Mouse (Mus musculus) embryonic facial prominence, embryonic 11.5 days (tissue): ENCODE measurements around the gene Nek7. TPM values are rescaled to one million over a fixed set of nuclear protein-coding genes. Genes with fewer than 3 reads are reported as not detected.

Source experiments
- ATAC-seq: fragments of 200-750 bp; cut with Nextera tagmentation; replicated peaks from 2 replicates; pipeline ENCODE4 v1.8.0; 2017; ENCODE audit warnings: low read depth; ENCODE audit not compliant: insufficient number of reproducible peaks, low FRiP score, low TSS enrichment
- DNase-seq: peaks from one replicate; pipeline ENCODE4 v3.0.0-alpha.2; 2015; ENCODE audit warnings: low spot score
- H3K27ac ChIP-seq: fragments of 300-500 bp; sonication (generic); replicated peaks from 2 replicates; pipeline ENCODE4 v1.5.1; 2014; ENCODE audit warnings: mild to moderate bottlenecking, low read depth, low read length, control low read depth
- H3K27me3 ChIP-seq: fragments of 300-500 bp; sonication (generic); 2 replicates; pipeline ENCODE4 v1.6.1; 2014; ENCODE audit warnings: mild to moderate bottlenecking, low read length, moderate library complexity, mixed read lengths; ENCODE audit not compliant: control insufficient read depth, insufficient read depth
- H3K36me3 ChIP-seq: fragments of 300-500 bp; sonication (generic); replicated peaks from 2 replicates; pipeline ENCODE4 v1.6.1; 2014; ENCODE audit warnings: low read depth, mild to moderate bottlenecking, low read length, moderate library complexity, mixed read lengths; ENCODE audit not compliant: control insufficient read depth, insufficient read depth
- H3K4me1 ChIP-seq: fragments of 300-500 bp; sonication (generic); 2 replicates; pipeline ENCODE4 v1.6.1; 2014; ENCODE audit warnings: low read length, mixed read lengths; ENCODE audit not compliant: control insufficient read depth, insufficient read depth
- H3K4me2 ChIP-seq: fragments of 300-500 bp; sonication (generic); 2 replicates; pipeline ENCODE4 v1.6.1; 2014; ENCODE audit warnings: low read depth, mild to moderate bottlenecking, control low read depth, low read length, moderate library complexity
- H3K4me3 ChIP-seq: fragments of 300-500 bp; sonication (generic); 2 replicates; pipeline ENCODE4 v1.5.1; 2014; ENCODE audit warnings: low read depth, low read length, control low read depth
- H3K9ac ChIP-seq: fragments of 300-500 bp; sonication (generic); replicated peaks from 2 replicates; pipeline ENCODE4 v1.6.1; 2014; ENCODE audit warnings: mild to moderate bottlenecking, control low read depth, low read length
- H3K9me3 ChIP-seq: fragments of 300-500 bp; sonication (generic); replicated peaks from 2 replicates; pipeline ENCODE4 v1.6.1; 2016; ENCODE audit warnings: mild to moderate bottlenecking, low read length, inconsistent platforms, mixed read lengths; ENCODE audit not compliant: control insufficient read depth
- WGBS: fragments of 180-500 bp; shearing (Covaris S2); extraction: QIAGEN DNeasy Blood & Tissue Kit; methylation state at CpG from one replicate; pipeline ENCODE4 v1.1.7; 2014; 5-methylcytosine and 5-hydroxymethylcytosine counted together
- polyA plus RNA-seq: library from polyadenylated mRNA; unstranded; fragments of >200 nt; fragmentation: Nextera tagmentation; extraction: Ambion mirVana; gene quantifications from 2 replicates; pipeline ENCODE4 v1.2.1, GENCODE M21; 2014

Nek7 gene
- polyA plus RNA-seq, 1 experiment from 2014 or later: 30.8 TPM

GRCm38 (mm10) chr1:138564677-138565076 lies 55.3 kb downstream of the Nek7 start:
- Histone ChIP-seq H3K4me2 (no peak overlapping the region), H3K36me3 (no peaks in the 10 kb centered on the region), H3K4me1 (no peaks in the 10 kb centered on the region), H3K4me3 (no peak overlapping the region), H3K9me3 (no peaks in the 10 kb centered on the region), H3K9ac (no peak overlapping the region), H3K27ac (no peak overlapping the region), H3K27me3 (no peaks in the 10 kb centered on the region)
- 95% methylated on average over 6 of the region's 6 CpGs for WGBS
- DNase-seq: no peak
- ATAC-seq: no peak

DNA sequence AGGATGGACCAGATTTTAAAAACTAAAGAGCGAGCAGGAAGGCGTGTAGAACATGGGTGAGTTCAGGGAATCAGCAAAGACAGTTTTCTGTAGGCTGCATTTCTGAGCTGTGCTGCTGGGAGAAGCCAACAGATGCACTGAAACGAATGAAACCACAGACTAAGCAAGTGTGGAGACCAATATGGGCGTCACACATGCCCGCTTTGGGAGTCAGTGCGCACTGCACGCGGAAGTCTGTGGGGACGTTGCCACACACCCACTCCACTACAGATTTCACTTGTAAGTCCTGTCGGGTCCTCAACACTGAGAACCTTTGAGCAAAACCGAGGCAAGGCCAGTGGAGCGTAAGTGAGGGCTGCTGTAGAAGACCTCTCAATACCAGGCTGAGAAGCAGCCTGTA lies 59.2 kb downstream of the Nek7 start:
- no peaks in the 10 kb centered on the region for H3K36me3 ChIP-seq
- DNase-seq (no peak), ATAC-seq (no peak)
- no peaks in the 10 kb centered on the region for H3K9me3 ChIP-seq
- no peaks in the 10 kb centered on the region for H3K27me3 ChIP-seq
- no peak overlapping the region for H3K9ac ChIP-seq
- no peaks in the 10 kb centered on the region for H3K4me1 ChIP-seq
- H3K27ac ChIP-seq: no peak overlapping the region
- H3K4me2 ChIP-seq: no peak overlapping the region
- no peak overlapping the region for H3K4me3 ChIP-seq
- WGBS: 90% methylated on average over 12 of the region's 12 CpGs

DNA sequence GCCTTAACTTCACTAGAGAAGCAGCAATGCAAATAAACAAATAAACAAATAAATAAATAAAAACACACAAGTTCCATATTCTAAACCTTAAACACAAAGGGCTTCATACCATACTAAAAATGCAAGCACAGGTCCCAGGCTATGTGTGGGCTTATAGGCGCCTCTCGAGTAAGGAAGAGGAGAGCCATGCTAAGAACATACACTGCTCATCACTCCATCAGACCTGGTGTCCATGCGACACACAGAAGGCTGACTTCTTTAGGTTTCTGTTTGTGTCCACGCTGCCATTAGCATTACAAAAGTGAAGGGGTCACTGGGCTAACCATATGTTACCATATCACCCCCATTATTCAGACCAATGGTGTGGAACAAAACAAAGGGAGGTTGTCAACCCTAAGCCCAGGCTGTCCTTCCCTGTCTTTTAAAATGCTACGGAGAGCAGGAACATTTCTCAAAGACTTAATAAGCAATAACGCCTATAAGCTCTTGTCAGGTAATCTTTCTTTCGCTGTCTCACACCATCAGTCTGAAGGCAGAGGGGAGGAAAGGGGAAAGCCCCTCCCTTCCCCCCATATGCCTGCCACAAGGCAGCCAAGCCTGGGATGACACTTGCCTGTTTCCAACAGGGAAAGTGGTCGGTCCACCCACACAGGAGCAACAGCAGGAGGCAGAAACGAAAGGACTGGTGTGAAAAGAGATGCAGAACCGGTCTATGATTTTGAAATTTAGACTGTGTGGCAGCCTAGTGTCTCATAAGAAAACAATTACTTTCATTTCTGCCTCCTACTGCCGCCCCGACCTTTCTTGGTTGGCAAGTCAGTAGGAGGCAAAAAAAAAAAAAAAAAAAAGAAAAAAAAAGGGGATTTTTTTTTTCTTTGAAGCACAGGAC lies 60.5 kb downstream of the Nek7 start:
- Histone ChIP-seq H3K36me3 (no peaks in the 10 kb centered on the region), H3K9ac (no peak overlapping the region), H3K4me1 (no peaks in the 10 kb centered on the region), H3K4me2 (no peak overlapping the region), H3K9me3 (no peaks in the 10 kb centered on the region), H3K27ac (no peak overlapping the region), H3K4me3 (no peak overlapping the region), H3K27me3 (no peaks in the 10 kb centered on the region)
- DNase-seq (no peak), ATAC-seq (peak; percentile 48)
- 50% methylated on average over 12 of the region's 12 CpGs for WGBS

DNA sequence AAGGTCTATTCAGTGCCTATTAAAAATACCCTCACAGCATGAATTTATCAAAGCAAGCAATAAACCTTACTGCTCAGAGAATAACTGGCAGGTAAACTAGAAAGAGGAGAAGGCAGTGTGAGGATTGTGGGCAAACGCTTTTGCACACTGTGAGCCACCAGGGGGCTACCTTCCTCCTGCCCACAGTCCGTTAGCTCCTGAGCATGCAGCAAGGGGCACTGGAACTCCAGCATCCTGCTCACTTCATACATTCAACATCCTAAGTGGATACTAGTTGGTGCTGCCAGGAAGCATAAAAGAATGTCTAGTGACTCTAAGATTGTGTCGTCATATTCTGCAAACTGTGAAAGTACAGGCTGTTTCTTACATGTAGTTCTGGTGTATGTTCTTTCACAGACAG lies 61.6 kb downstream of the Nek7 start:
- DNase-seq (no peak), ATAC-seq (no peak)
- no peak overlapping the region for H3K4me3 ChIP-seq
- no peak overlapping the region for H3K9ac ChIP-seq
- H3K4me2 ChIP-seq: no peak overlapping the region
- no peaks in the 10 kb centered on the region for H3K9me3 ChIP-seq
- no peaks in the 10 kb centered on the region for H3K36me3 ChIP-seq
- WGBS: 82% methylated on average over 3 of the region's 3 CpGs
- no peaks in the 10 kb centered on the region for H3K4me1 ChIP-seq
- no peak overlapping the region for H3K27ac ChIP-seq
- H3K27me3 ChIP-seq: no peaks in the 10 kb centered on the region

DNA sequence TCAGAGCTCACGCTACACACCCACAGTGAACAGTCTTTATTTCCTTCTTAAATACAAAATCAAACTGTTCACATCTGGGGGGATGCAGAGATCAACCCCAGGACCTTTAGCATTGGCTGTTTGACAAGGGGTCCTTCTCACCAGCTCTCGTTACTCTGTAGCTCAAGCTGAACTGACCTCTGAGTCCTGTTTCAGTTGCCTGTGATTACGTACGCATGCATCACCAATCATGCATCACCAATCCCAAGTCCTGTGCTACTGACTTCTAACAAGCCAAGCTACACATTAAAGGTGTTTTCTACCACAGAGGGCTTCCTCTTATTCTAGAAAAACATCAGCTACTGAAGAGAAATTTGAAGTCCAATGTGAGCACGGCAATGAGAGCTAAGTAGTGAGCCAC lies 65.0 kb downstream of the Nek7 start:
- WGBS: 82% methylated on average over 5 of the region's 5 CpGs
- no peaks in the 10 kb centered on the region for H3K36me3 ChIP-seq

DNA sequence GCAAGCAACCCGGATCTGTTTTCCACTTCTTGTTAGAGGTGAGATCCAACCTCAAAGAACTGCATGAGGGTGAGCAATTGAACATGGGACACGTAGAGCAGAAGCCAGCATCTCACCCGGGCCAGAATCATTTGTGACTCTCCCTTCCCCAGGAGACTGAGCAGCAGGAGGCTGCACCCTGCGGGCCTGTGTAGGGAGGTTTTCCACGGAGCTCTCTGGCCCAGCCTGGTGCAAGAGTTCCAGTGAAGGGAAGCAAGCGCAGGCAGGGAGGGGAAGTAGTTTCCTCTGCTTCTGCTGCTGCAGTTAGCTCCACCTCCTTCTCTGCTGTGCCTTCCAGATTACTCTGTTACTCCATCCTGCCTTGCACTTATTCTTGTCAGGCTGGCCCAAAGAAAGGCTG lies 69.8 kb downstream of the Nek7 start:
- Histone ChIP-seq H3K9ac (no peak overlapping the region), H3K4me2 (no peak overlapping the region), H3K27me3 (no peaks in the 10 kb centered on the region), H3K9me3 (no peaks in the 10 kb centered on the region), H3K4me3 (no peak overlapping the region), H3K4me1 (no peaks in the 10 kb centered on the region), H3K36me3 (no peaks in the 10 kb centered on the region), H3K27ac (no peak overlapping the region)
- ATAC-seq: no peak
- DNase-seq: no peak
- WGBS: 48% methylated on average over 6 of the region's 6 CpGs

More for the DNA sequence above, 65.0 kb downstream of the Nek7 start:
- Histone ChIP-seq H3K4me1 (no peaks in the 10 kb centered on the region), H3K27me3 (no peaks in the 10 kb centered on the region), H3K9me3 (no peaks in the 10 kb centered on the region), H3K27ac (no peak overlapping the region), H3K9ac (no peak overlapping the region), H3K4me3 (no peak overlapping the region), H3K4me2 (no peak overlapping the region)
- ATAC-seq (no peak), DNase-seq (no peak)

- Histone ChIP-seq H3K9ac (no peak overlapping the region), H3K4me1 (no peaks in the 10 kb centered on the region), H3K4me3 (no peak overlapping the region), H3K9me3 (no peaks in the 10 kb centered on the region), H3K36me3 (no peaks in the 10 kb centered on the region), H3K27me3 (no peaks in the 10 kb centered on the region), H3K27ac (no peak overlapping the region), H3K4me2 (no peak overlapping the region)
- DNase-seq: no peak
- ATAC-seq: no peak
- WGBS: 85% methylated on average over 1 of the region's 1 CpGs
Observed at GRCm38 (mm10) chr1:138542170-138542515, 77.8 kb downstream of the Nek7 start.

DNA sequence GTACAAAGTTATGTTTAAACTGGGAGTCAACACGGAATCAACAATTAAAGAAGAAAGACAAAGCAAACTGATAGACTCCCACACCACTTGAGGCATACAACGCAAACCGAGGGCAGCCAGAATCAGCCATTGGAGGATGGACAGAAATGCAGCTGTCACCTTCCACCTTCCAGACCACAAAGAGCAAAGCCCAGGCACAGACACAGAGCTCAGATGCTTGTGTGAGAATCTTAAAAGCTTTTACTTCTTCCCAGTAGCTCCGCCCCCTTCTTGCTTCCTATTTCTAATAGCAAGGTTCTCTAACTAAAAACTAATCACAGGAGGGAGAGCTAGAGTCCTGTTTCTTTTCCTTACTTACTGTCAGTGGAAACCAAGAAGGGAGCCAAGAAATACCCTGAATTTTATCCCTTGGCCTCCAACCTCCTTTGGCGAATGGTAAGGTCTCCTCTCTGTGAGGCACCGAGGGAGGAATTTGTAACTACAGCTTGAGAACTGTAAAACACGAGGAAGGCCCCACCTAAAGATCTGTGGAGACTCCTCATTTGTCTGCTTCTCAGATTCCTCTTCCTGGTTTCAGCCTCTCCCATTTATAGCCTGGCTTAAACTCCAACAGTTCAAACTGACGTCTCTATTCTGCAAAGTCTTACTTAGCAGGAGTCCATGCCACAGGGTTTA lies 78.3 kb downstream of the Nek7 start:
- Histone ChIP-seq H3K9ac (no peak overlapping the region), H3K4me3 (no peak overlapping the region), H3K36me3 (no peaks in the 10 kb centered on the region), H3K27me3 (no peaks in the 10 kb centered on the region), H3K9me3 (no peaks in the 10 kb centered on the region), H3K4me1 (no peaks in the 10 kb centered on the region), H3K4me2 (no peak overlapping the region), H3K27ac (no peak overlapping the region)
- 77% methylated on average over 8 of the region's 8 CpGs for WGBS
- no peak for ATAC-seq
- no peak for DNase-seq
